9 mouse cellular contexts compared by ENCODE assay signal in genomic region chr10:75828500-75828931, GRCm38 (mm10). TPM values are rescaled to one million over a fixed set of nuclear protein-coding genes. Genes with fewer than 3 reads are reported as not detected.
A peak's percentile ranks its signal among the peaks of the same experiment; 100 is the strongest.
DNase-seq lines count a peak whose midpoint lies in the region; ATAC-seq and TF ChIP-seq lines count a peak whose summit lies in the region.
"Had no signal": no experiment of that assay in that cellular context is flagged by ENCODE, and none has a peak within 500 bp of the region (broad histone marks: within the 10 kb centered on the region; RNA-seq: fewer than 3 reads in every experiment).

No protein-coding gene starts in this region.

- no peak overlapping the region for H3K4me3 ChIP-seq in embryonic facial prominence, embryonic 14.5 days (ENCODE audit: low read depth, low read length)
- H3K4me3 ChIP-seq in embryonic facial prominence, embryonic 10.5 days: no peak overlapping the region
- H3K4me3 ChIP-seq in neural tube, embryonic 15.5 days (replicated peaks): no peak overlapping the region
- H3K4me3 ChIP-seq in layer of hippocampus, adult 2 months: no peak overlapping the region

- H3K4me1 ChIP-seq in embryonic facial prominence, embryonic 14.5 days (ENCODE audit: control insufficient read depth, insufficient read depth, low read length): peaks cover 3% of the 10 kb centered on the region; the same call in 1 of the 2 replicates
- peaks cover 7% of the 10 kb centered on the region for H3K4me1 ChIP-seq in embryonic facial prominence, embryonic 10.5 days
- H3K4me1 ChIP-seq in neural tube, embryonic 15.5 days: peaks cover 3% of the 10 kb centered on the region; the same call in 1 of the 2 replicates

- no peak overlapping the region for H3K27ac ChIP-seq in embryonic facial prominence, embryonic 14.5 days (replicated peaks; ENCODE audit: low read depth, low read length)
- no peak overlapping the region for H3K27ac ChIP-seq in embryonic facial prominence, embryonic 10.5 days (replicated peaks)
- H3K27ac ChIP-seq in neural tube, embryonic 15.5 days (replicated peaks): no peak overlapping the region; the same call in 1 of the 2 replicates
- peak overlapping the region; percentile 39; the same call in 1 of the 2 replicates for H3K27ac ChIP-seq in layer of hippocampus, adult 2 months

- no peak overlapping the region for H3K4me2 ChIP-seq in embryonic facial prominence, embryonic 14.5 days (ENCODE audit: low read depth, low read length)
- no peak overlapping the region for H3K4me2 ChIP-seq in neural tube, embryonic 15.5 days

- H3K9me3 ChIP-seq in embryonic facial prominence, embryonic 14.5 days (ENCODE audit: control insufficient read depth, low read length): no peaks in the 10 kb centered on the region
- no peaks in the 10 kb centered on the region for H3K9me3 ChIP-seq in embryonic facial prominence, embryonic 10.5 days
- H3K9me3 ChIP-seq in neural tube, embryonic 15.5 days (replicated peaks): no peaks in the 10 kb centered on the region

- H3K9ac ChIP-seq in embryonic facial prominence, embryonic 14.5 days (ENCODE audit: low read depth, low read length): no peak overlapping the region
- H3K9ac ChIP-seq in neural tube, embryonic 15.5 days (replicated peaks): no peak overlapping the region

- no peaks in the 10 kb centered on the region for H3K27me3 ChIP-seq in embryonic facial prominence, embryonic 14.5 days (replicated peaks; ENCODE audit: control insufficient read depth, insufficient read depth, low read length)
- peaks cover 16% of the 10 kb centered on the region for H3K27me3 ChIP-seq in embryonic facial prominence, embryonic 10.5 days (replicated peaks; ENCODE audit: low read depth, poor library complexity, severe bottlenecking)
- H3K27me3 ChIP-seq in neural tube, embryonic 15.5 days (replicated peaks): peaks cover 9% of the 10 kb centered on the region; the same call in 1 of the 2 replicates

- TF ChIP-seq CTCF in layer of hippocampus, adult 2 months (conservative IDR thresholded peaks at IDR 0.05): no peak

- peak; percentile 30 for DNase-seq in embryonic facial prominence, embryonic 14.5 days (ENCODE audit: low spot score)
- no peak for DNase-seq in embryonic facial prominence, embryonic 10.5 days (ENCODE audit: low spot score)
- no peak for DNase-seq in neural tube, embryonic 10.5 days (ENCODE audit: extremely low spot score, low spot score)
- peak; percentile 75 for DNase-seq in gastrocnemius, postnatal 10 days
- DNase-seq in layer of hippocampus, adult 2 months (ENCODE audit: low spot score in 2 of 2): peak; percentile 44 to 50
- DNase-seq in telencephalon, adult 2 months (ENCODE audit: low read depth, low spot score): peak; percentile 65
- no peak for DNase-seq in frontal cortex, postnatal 25 days (ENCODE audit: low spot score in 2 of 2)

- no peaks in the 10 kb centered on the region for H3K36me3 ChIP-seq in embryonic facial prominence, embryonic 14.5 days (ENCODE audit: control insufficient read depth, insufficient read depth, low read length)
- no peaks in the 10 kb centered on the region for H3K36me3 ChIP-seq in embryonic facial prominence, embryonic 10.5 days (replicated peaks)
- no peaks in the 10 kb centered on the region for H3K36me3 ChIP-seq in neural tube, embryonic 15.5 days

- no peak; the same call in 1 of the 2 replicates for ATAC-seq in embryonic facial prominence, embryonic 14.5 days (ENCODE audit: low read depth)
- peak; percentile 61; the same call in 1 of the 2 replicates for ATAC-seq in neural tube, embryonic 15.5 days (ENCODE audit: low FRiP score)

RNA-seq across cellular contexts. Expression of gene Gstt4, which starts 6.2 kb away (rescaled TPM):
- not detected in 2 replicates for polyA plus RNA-seq in embryonic facial prominence, embryonic 14.5 days (2014; fragmentation: Nextera tagmentation; extraction: Ambion mirVana)
- polyA plus RNA-seq in embryonic facial prominence, embryonic 10.5 days (2016; fragmentation: Nextera tagmentation; extraction: Ambion mirVana): 0.21 TPM in 1 of 2 replicates, not detected in the other
- polyA plus RNA-seq in neural tube, embryonic 15.5 days (2015; fragmentation: Nextera tagmentation; extraction: Ambion mirVana): not detected in 2 replicates
- total RNA-seq in gastrocnemius, postnatal 10 days (2021): not detected
- not detected for total RNA-seq in layer of hippocampus, adult 2 months (2021)
- polyA plus RNA-seq: limb, embryonic 11.5 days had no signal

RNA-seq across cellular contexts. Expression of gene Gstt2, which starts 8.7 kb away (rescaled TPM):
- 9.7 and 12.9 TPM in 2 replicates for polyA plus RNA-seq in embryonic facial prominence, embryonic 14.5 days (2014; fragmentation: Nextera tagmentation; extraction: Ambion mirVana)
- polyA plus RNA-seq in embryonic facial prominence, embryonic 10.5 days (2016; fragmentation: Nextera tagmentation; extraction: Ambion mirVana): 6.8 and 8.5 TPM in 2 replicates
- 6.3 and 16.2 TPM in 2 replicates for polyA plus RNA-seq in neural tube, embryonic 15.5 days (2015; fragmentation: Nextera tagmentation; extraction: Ambion mirVana)
- 1 to 10 TPM; 7.1 to 8.4 TPM for total RNA-seq in gastrocnemius, postnatal 10 days (2021)
- 1 to 10 TPM; 4.7 TPM for total RNA-seq in layer of hippocampus, adult 2 months (2021)

RNA-seq across cellular contexts. Expression of gene Gstt1, which starts 30.1 kb away (rescaled TPM):
- 16.0 and 18.4 TPM in 2 replicates for polyA plus RNA-seq in embryonic facial prominence, embryonic 14.5 days (2014; fragmentation: Nextera tagmentation; extraction: Ambion mirVana)
- polyA plus RNA-seq in embryonic facial prominence, embryonic 10.5 days (2016; fragmentation: Nextera tagmentation; extraction: Ambion mirVana): 3.0 and 4.3 TPM in 2 replicates
- polyA plus RNA-seq in neural tube, embryonic 15.5 days (2015; fragmentation: Nextera tagmentation; extraction: Ambion mirVana): 9.6 and 13.8 TPM in 2 replicates
- 10 to 100 TPM; 12.0 to 12.5 TPM for total RNA-seq in gastrocnemius, postnatal 10 days (2021)
- 1 to 10 TPM; 6.7 to 7.2 TPM for total RNA-seq in layer of hippocampus, adult 2 months (2021)

RNA-seq across cellular contexts. Expression of gene Mif, which starts 31.5 kb away (rescaled TPM):
- polyA plus RNA-seq in embryonic facial prominence, embryonic 14.5 days (2014; fragmentation: Nextera tagmentation; extraction: Ambion mirVana): 1,291 and 1,408 TPM in 2 replicates
- 3,361 and 3,650 TPM in 2 replicates for polyA plus RNA-seq in embryonic facial prominence, embryonic 10.5 days (2016; fragmentation: Nextera tagmentation; extraction: Ambion mirVana)
- 1,840 and 1,880 TPM in 2 replicates for polyA plus RNA-seq in neural tube, embryonic 15.5 days (2015; fragmentation: Nextera tagmentation; extraction: Ambion mirVana)
- total RNA-seq in gastrocnemius, postnatal 10 days (2021): 100 to 1,000 TPM; 146 to 148 TPM
- total RNA-seq in layer of hippocampus, adult 2 months (2021): 100 to 1,000 TPM; 439 to 454 TPM

RNA-seq across cellular contexts. Expression of gene Gstt3, which starts 47.3 kb away (rescaled TPM):
- polyA plus RNA-seq in embryonic facial prominence, embryonic 14.5 days (2014; fragmentation: Nextera tagmentation; extraction: Ambion mirVana): 19.9 and 22.5 TPM in 2 replicates
- 2.4 and 4.3 TPM in 2 replicates for polyA plus RNA-seq in embryonic facial prominence, embryonic 10.5 days (2016; fragmentation: Nextera tagmentation; extraction: Ambion mirVana)
- polyA plus RNA-seq in neural tube, embryonic 15.5 days (2015; fragmentation: Nextera tagmentation; extraction: Ambion mirVana): 1.3 and 5.3 TPM in 2 replicates
- 1 to 10 TPM; 6.0 to 6.3 TPM for total RNA-seq in gastrocnemius, postnatal 10 days (2021)
- total RNA-seq in layer of hippocampus, adult 2 months (2021): 1 to 10 TPM; 1.6 to 1.8 TPM

Comparison
In these comparisons a context has a peak if more than half of its experiments do, and no peak if none do; other contexts are left out.
1. DNase-seq: peak in embryonic facial prominence, embryonic 14.5 days (single experiment), gastrocnemius, postnatal 10 days (single experiment), layer of hippocampus, adult 2 months (2 of 2) and telencephalon, adult 2 months (single experiment); none in embryonic facial prominence, embryonic 10.5 days (single experiment), neural tube, embryonic 10.5 days (single experiment) and frontal cortex, postnatal 25 days (0 of 2).